Comparison of ENCODE assay signal across 7 mouse cellular contexts in genomic region chr6:36810448-36810847, GRCm38 (mm10). TPM values are rescaled to one million over a fixed set of nuclear protein-coding genes. Genes with fewer than 3 reads are reported as not detected.
DNase-seq lines count a peak whose midpoint lies in the region; ATAC-seq lines count a peak whose summit lies in the region.

No protein-coding gene starts in this region.

- peaks cover 22% of the 10 kb centered on the region; the same call in 1 of the 2 replicates for H3K27me3 ChIP-seq in forebrain, embryonic 12.5 days
- no peaks in the 10 kb centered on the region for H3K27me3 ChIP-seq in limb, embryonic 11.5 days (ENCODE audit: control insufficient read depth, insufficient read depth, low read length)

- peak overlapping the region; percentile 85 for H3K27ac ChIP-seq in forebrain, embryonic 12.5 days
- H3K27ac ChIP-seq in limb, embryonic 11.5 days (replicated peaks; ENCODE audit: low read depth, low read length) = 0 out of 2 replicates have a peak overlapping the region, but pooled peaks have one; percentile 95

- WGBS in forebrain, embryonic 12.5 days = 7% methylated on average over 5 of the region's 5 CpGs
- WGBS in limb, embryonic 11.5 days = 17% methylated on average over 5 of the region's 5 CpGs

- peaks cover 9% of the 10 kb centered on the region; the same call in 1 of the 2 replicates for H3K36me3 ChIP-seq in forebrain, embryonic 12.5 days (replicated peaks)
- no peaks in the 10 kb centered on the region; the same call in 1 of the 2 replicates for H3K36me3 ChIP-seq in limb, embryonic 11.5 days (ENCODE audit: control insufficient read depth, insufficient read depth, low read length)

- DNase-seq in left cerebral cortex, postnatal 4 days = peak; percentile 67
- DNase-seq in left cerebral cortex, postnatal 36 days (ENCODE audit: low spot score in 2 of 2) = no peak
- no peak for DNase-seq in limb, embryonic 11.5 days (ENCODE audit: low spot score)
- peak; percentile 74 for DNase-seq in retina, postnatal 1 day
- DNase-seq in gastrocnemius, postnatal 10 days = no peak
- no peak for DNase-seq in frontal cortex, postnatal 10 days (ENCODE audit: low spot score in 2 of 2)

- H3K4me1 ChIP-seq in forebrain, embryonic 12.5 days = peaks cover 35% of the 10 kb centered on the region
- H3K4me1 ChIP-seq in limb, embryonic 11.5 days (ENCODE audit: control insufficient read depth, insufficient read depth, low read length) = peaks cover 5% of the 10 kb centered on the region; the same call in 1 of the 2 replicates

- H3K9me3 ChIP-seq in forebrain, embryonic 12.5 days = no peaks in the 10 kb centered on the region
- H3K9me3 ChIP-seq in limb, embryonic 11.5 days (ENCODE audit: control insufficient read depth, low read length) = no peaks in the 10 kb centered on the region

- intact Hi-C loops in left cerebral cortex, postnatal 4 days (cut with DNase I) = no loop called here
- intact Hi-C loops in left cerebral cortex, postnatal 36 days (cut with DNase I) = loop anchor here (5.0 kb wide), 2 partner anchors 33 to 92 kb away; no protein-coding TSS in a partner anchor

- peak overlapping the region; percentile 56 for H3K4me2 ChIP-seq in forebrain, embryonic 12.5 days
- peak overlapping the region; percentile 80 for H3K4me2 ChIP-seq in limb, embryonic 11.5 days (ENCODE audit: low read depth, severe bottlenecking)

- ATAC-seq in forebrain, embryonic 12.5 days (ENCODE audit: low FRiP score) = no peak; the same call in 1 of the 2 replicates
- no peak for ATAC-seq in limb, embryonic 11.5 days (ENCODE audit: insufficient number of reproducible peaks, low FRiP score, low TSS enrichment, low read depth)

- H3K4me3 ChIP-seq in forebrain, embryonic 12.5 days (replicated peaks) = peak overlapping the region; percentile 60
- peak overlapping the region; percentile 77 for H3K4me3 ChIP-seq in limb, embryonic 11.5 days (ENCODE audit: low read depth, low read length)

- peak overlapping the region; percentile 78 for H3K9ac ChIP-seq in forebrain, embryonic 12.5 days
- no peak overlapping the region for H3K9ac ChIP-seq in limb, embryonic 11.5 days (ENCODE audit: low read length)

RNA-seq across cellular contexts. Expression of gene Ptn, which starts 0.4 kb away (rescaled TPM):
- total RNA-seq in left cerebral cortex, postnatal 4 days (2021) = 100 to 1,000 TPM; 614 to 699 TPM
- 100 to 1,000 TPM; 406 to 414 TPM for total RNA-seq in left cerebral cortex, postnatal 36 days (2021)
- 310 and 357 TPM in 2 replicates for polyA plus RNA-seq in forebrain, embryonic 12.5 days (2016; fragmentation: Nextera tagmentation; extraction: Ambion mirVana)
- 616 and 623 TPM in 2 replicates for polyA plus RNA-seq in limb, embryonic 11.5 days (2014; fragmentation: Nextera tagmentation; extraction: Ambion mirVana)
- total RNA-seq in gastrocnemius, postnatal 10 days (2021) = 10 to 100 TPM; 48.4 to 57.8 TPM

Comparison
In these comparisons a context has a peak if more than half of its experiments do, and no peak if none do; other contexts are left out.
1. DNase-seq: peak in left cerebral cortex, postnatal 4 days (single experiment) and retina, postnatal 1 day (single experiment); none in left cerebral cortex, postnatal 36 days (0 of 2), limb, embryonic 11.5 days (single experiment), gastrocnemius, postnatal 10 days (single experiment) and frontal cortex, postnatal 10 days (0 of 2).
2. RNA of gene Ptn, which starts 0.4 kb away (total RNA-seq): 614 to 699 TPM in left cerebral cortex, postnatal 4 days and 406 to 414 TPM in left cerebral cortex, postnatal 36 days; 48.4 to 57.8 TPM in gastrocnemius, postnatal 10 days; every median in the first group is over 4 times any median in the second.